Mouse (Mus musculus) liver, embryonic 14.5 days (tissue): ENCODE results near the gene Gm17190. TPM values are rescaled to one million over a fixed set of nuclear protein-coding genes. Genes with fewer than 3 reads are reported as not detected.
"Not testable (repeated sequence)": the region's sequence is repeated elsewhere in the genome, so short reads cannot be mapped to it uniquely, and the experiment has no call there.

ENCODE experiments used
- ATAC-seq: fragments of 200-750 bp; cut with Nextera tagmentation; 2 replicates; pipeline ENCODE4 v1.8.0; 2017; ENCODE audit warnings: moderate number of reproducible peaks, mild to moderate bottlenecking, moderate library complexity; ENCODE audit not compliant: insufficient read depth
- DNase-seq, 3 experiments: peaks; one replicate each; pipeline ENCODE4 v3.0.0-alpha.2; 2012 to 2013; ENCODE audit warnings: low read depth in 3 of 3, low spot score in 3 of 3
- H3K27ac ChIP-seq: fragments of 300-500 bp; sonication (generic); 2 replicates; pipeline ENCODE4 v1.5.1; 2014; ENCODE audit warnings: moderate library complexity, mild to moderate bottlenecking, control low read depth, inconsistent platforms
- H3K27me3 ChIP-seq: fragments of 300-500 bp; sonication (generic); 2 replicates; pipeline ENCODE4 v1.6.1; 2014; ENCODE audit warnings: mild to moderate bottlenecking, low read length, moderate library complexity; ENCODE audit not compliant: control insufficient read depth, insufficient read depth
- H3K36me3 ChIP-seq: fragments of 300-500 bp; sonication (generic); replicated peaks from 2 replicates; pipeline ENCODE4 v1.6.1; 2014; ENCODE audit warnings: low read depth; ENCODE audit not compliant: control insufficient read depth, insufficient read depth
- H3K4me1 ChIP-seq, 2 experiments: fragments of 200-500 bp in 1 of 2; fragments of 300-500 bp in 1 of 2; sonication (generic) in 1 of 2; replicated peaks; 2 replicates each; pipeline ENCODE4 v1.6.1; 2012 to 2014; ENCODE audit warnings: antibody characterized with exemption in 1 of 2, inconsistent platforms in 1 of 2, low read length in 1 of 2; ENCODE audit not compliant: control insufficient read depth in 2 of 2, insufficient read depth in 2 of 2
- H3K4me2 ChIP-seq: fragments of 300-500 bp; sonication (generic); 2 replicates; pipeline ENCODE4 v1.6.1; 2014; ENCODE audit warnings: low read depth, mild to moderate bottlenecking, control low read depth, moderate library complexity
- H3K4me3 ChIP-seq, 2 experiments: fragments of 200-500 bp in 1 of 2; fragments of 300-500 bp in 1 of 2; sonication (generic) in 1 of 2; 2 replicates each; pipeline ENCODE4 v1.5.1; 2012 to 2014; ENCODE audit warnings: low read depth in 2 of 2, low read length in 2 of 2, mild to moderate bottlenecking in 2 of 2, control low read depth in 1 of 2, inconsistent platforms in 1 of 2, moderate library complexity in 1 of 2; ENCODE audit not compliant: insufficient read depth in 1 of 2
- H3K9ac ChIP-seq: fragments of 300-500 bp; sonication (generic); replicated peaks from 2 replicates; pipeline ENCODE4 v1.6.1; 2014; ENCODE audit warnings: mild to moderate bottlenecking, control low read depth, moderate library complexity
- H3K9me3 ChIP-seq: fragments of 300-500 bp; sonication (generic); 2 replicates; pipeline ENCODE4 v1.6.1; 2016; ENCODE audit warnings: low read length, mixed read lengths; ENCODE audit not compliant: control insufficient read depth
- CTCF ChIP-seq: IDR thresholded peaks from 2 replicates; pipeline ENCODE4 v1.5.1; 2016; ENCODE audit warnings: antibody characterized with exemption, low read depth, control low read depth
- EP300 ChIP-seq: IDR thresholded peaks from 2 replicates; pipeline ENCODE4 v1.6.1; 2016; ENCODE audit warnings: antibody characterized with exemption, low read depth
- WGBS: fragments of 180-500 bp; shearing (Covaris S2); extraction: QIAGEN DNeasy Blood & Tissue Kit; methylation state at CpG from one replicate; pipeline ENCODE4 v1.1.7; 2014; ENCODE audit not compliant: insufficient replicate concordance; 5-methylcytosine and 5-hydroxymethylcytosine counted together
- polyA plus RNA-seq, 2 experiments: library from polyadenylated mRNA; depleted of rRNA in 1 of 2; stranded (reverse) in 1 of 2; unstranded in 1 of 2; fragments of >200 nt; fragmentation: Nextera tagmentation in 1 of 2; extraction: Ambion mirVana in 1 of 2; gene quantifications; 2 replicates each; pipeline versions ENCODE4 v1.2.1 to v1.2.3; 2012 to 2014

Gene Gm17190
- polyA plus RNA-seq (2012; rRNA removed) (not detected in 2 replicates), polyA plus RNA-seq (2014; fragmentation: Nextera tagmentation; extraction: Ambion mirVana) (not detected in 2 replicates)

GRCm38 (mm10) chr13:96081754-96082153, at the start of gene Gm17190:
Gm17190 (plus strand) TSS chr13:96082054.
- H3K9me3 ChIP-seq, H3K27me3 ChIP-seq, DNase-seq, H3K27ac ChIP-seq, H3K9ac ChIP-seq, H3K36me3 ChIP-seq, H3K4me3 ChIP-seq, H3K4me2 ChIP-seq, H3K4me1 ChIP-seq, ATAC-seq: not testable (repeated sequence)
- WGBS: 53% methylated on average over 1 of the region's 1 CpGs

GRCm38 (mm10) chr13:96039536-96039935, 42.3 kb upstream of the Gm17190 start:
- Histone ChIP-seq H3K4me2 (no peak overlapping the region), H3K27ac (no peak overlapping the region), H3K4me3 (no peak overlapping the region), H3K36me3 (no peaks in the 10 kb centered on the region), H3K9me3 (no peaks in the 10 kb centered on the region), H3K4me1 (no peaks in the 10 kb centered on the region), H3K27me3 (no peaks in the 10 kb centered on the region), H3K9ac (no peak overlapping the region)
- ATAC-seq: no peak
- 61% methylated on average over 1 of the region's 1 CpGs for WGBS
- TF ChIP-seq CTCF: no peak
- no peak for TF ChIP-seq EP300
- DNase-seq: no peak

- Histone ChIP-seq H3K4me2 (no peak overlapping the region), H3K4me3 (no peak overlapping the region), H3K27me3 (no peaks in the 10 kb centered on the region), H3K36me3 (no peaks in the 10 kb centered on the region), H3K27ac (no peak overlapping the region), H3K9me3 (no peaks in the 10 kb centered on the region), H3K4me1 (no peaks in the 10 kb centered on the region), H3K9ac (no peak overlapping the region)
- ATAC-seq (no peak), DNase-seq (no peak)
- TF ChIP-seq EP300 (no peak), CTCF (no peak)
- WGBS: 60% methylated on average over 11 of the region's 11 CpGs
Measured at GRCm38 (mm10) chr13:96040275-96041042, 41.4 kb upstream of the Gm17190 start.

- Histone ChIP-seq H3K4me3 (no peak overlapping the region), H3K4me2 (no peak overlapping the region), H3K4me1 (no peaks in the 10 kb centered on the region), H3K27ac (no peak overlapping the region), H3K27me3 (no peaks in the 10 kb centered on the region), H3K36me3 (no peaks in the 10 kb centered on the region), H3K9ac (no peak overlapping the region), H3K9me3 (no peaks in the 10 kb centered on the region)
- ATAC-seq (no peak), DNase-seq (no peak)
- 54% methylated on average over 5 of the region's 5 CpGs for WGBS
- TF ChIP-seq CTCF (no peak), EP300 (no peak)
Measured at GRCm38 (mm10) chr13:96045396-96045795, 36.5 kb upstream of the Gm17190 start.

GRCm38 (mm10) chr13:96052755-96053154, 29.1 kb upstream of the Gm17190 start:
- ATAC-seq (no peak), DNase-seq (no peak)
- Histone ChIP-seq H3K27ac (no peak overlapping the region), H3K36me3 (no peaks in the 10 kb centered on the region), H3K9ac (no peak overlapping the region), H3K4me3 (no peak overlapping the region), H3K27me3 (no peaks in the 10 kb centered on the region), H3K4me1 (no peaks in the 10 kb centered on the region), H3K9me3 (no peaks in the 10 kb centered on the region), H3K4me2 (no peak overlapping the region)
- no peak for TF ChIP-seq EP300
- WGBS: 40% methylated on average over 3 of the region's 3 CpGs
